Mouse (Mus musculus): ENCODE measurements around the gene Etv4. TPM values are rescaled to one million over a fixed set of nuclear protein-coding genes. Genes with fewer than 3 reads are reported as not detected.

Gene Etv4
- polyA plus RNA-seq, 1 experiment from 2014 or later, result 4.6 TPM

DNA sequence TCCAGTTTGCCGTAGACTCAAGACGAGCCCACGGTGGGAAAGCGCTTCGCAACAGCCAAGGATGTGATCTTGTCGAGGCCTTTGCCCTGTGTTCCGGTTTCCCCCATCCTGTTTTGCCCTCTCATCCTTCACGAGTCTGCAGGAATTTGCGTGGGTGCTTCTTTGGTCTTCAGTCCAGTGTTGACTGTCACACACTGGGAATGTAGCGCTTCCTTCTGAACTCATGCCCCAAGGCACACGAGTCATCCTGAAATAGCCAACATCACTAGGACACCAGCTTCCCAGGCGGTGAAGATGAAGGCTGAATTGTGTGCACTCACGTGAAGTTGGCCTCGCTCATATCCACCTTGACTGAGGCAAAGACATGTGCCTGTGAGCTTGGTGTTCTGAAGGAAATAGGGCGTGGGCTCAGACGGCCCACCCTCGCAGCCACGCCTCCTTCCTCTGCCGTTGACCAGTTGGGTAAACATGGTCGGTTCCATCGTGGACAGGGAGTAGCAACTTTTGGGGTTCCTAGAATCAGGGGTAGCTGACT is 65.1 kb downstream of the Etv4 start:
- Histone ChIP-seq H3K4me3 (ENCODE audit: low read depth, low read length) (no peak overlapping the region), H3K4me1 (ENCODE audit: control insufficient read depth, insufficient read depth, low read length) (no peaks in the 10 kb centered on the region), H3K9me3 (ENCODE audit: control insufficient read depth, low read length) (no peaks in the 10 kb centered on the region), H3K4me2 (no peak overlapping the region), H3K27ac (ENCODE audit: low read depth, low read length) (no peak overlapping the region), H3K27me3 (ENCODE audit: control insufficient read depth, insufficient read depth, low read length) (no peaks in the 10 kb centered on the region), H3K9ac (ENCODE audit: low read length) (no peak overlapping the region), H3K36me3 (ENCODE audit: control insufficient read depth, insufficient read depth, low read length) (no peaks in the 10 kb centered on the region)
- DNase-seq (ENCODE audit: low spot score, missing footprints) (no peak), ATAC-seq (ENCODE audit: low FRiP score) (no peak)
- 87% methylated on average over 21 of the region's 21 CpGs for WGBS

Other genes starting within 250 kb of the Etv4 start
- 24.5 and 24.8 TPM in 2 replicates for gene Brca1, start 233.4 kb downstream of the Etv4 start, polyA plus RNA-seq (2014; fragmentation: Nextera tagmentation; extraction: Ambion mirVana)
- 91.0 and 93.8 TPM in 2 replicates for gene Nbr1, start 233.2 kb downstream of the Etv4 start, polyA plus RNA-seq (2014; fragmentation: Nextera tagmentation; extraction: Ambion mirVana)
- gene Tmem106a, start 203.1 kb downstream of the Etv4 start, polyA plus RNA-seq (2014; fragmentation: Nextera tagmentation; extraction: Ambion mirVana), result 2.6 and 2.7 TPM in 2 replicates
- gene Gm11634, start 186.1 kb downstream of the Etv4 start, polyA plus RNA-seq (2014; fragmentation: Nextera tagmentation; extraction: Ambion mirVana), result not detected in 2 replicates
- gene Rdm1, start 158.2 kb downstream of the Etv4 start, polyA plus RNA-seq (2014; fragmentation: Nextera tagmentation; extraction: Ambion mirVana), result 44.0 and 44.8 TPM in 2 replicates
- gene Arl4d, start 119.8 kb downstream of the Etv4 start, polyA plus RNA-seq (2014; fragmentation: Nextera tagmentation; extraction: Ambion mirVana), result 3.9 and 4.4 TPM in 2 replicates
- gene Dhx8, start 52.5 kb downstream of the Etv4 start, polyA plus RNA-seq (2014; fragmentation: Nextera tagmentation; extraction: Ambion mirVana), result 39.2 and 41.1 TPM in 2 replicates
- gene Meox1, start 109.0 kb upstream of the Etv4 start, polyA plus RNA-seq (2014; fragmentation: Nextera tagmentation; extraction: Ambion mirVana), result 0.29 TPM in 1 of 2 replicates, not detected in the other
- gene Sost, start 181.6 kb upstream of the Etv4 start, polyA plus RNA-seq (2014; fragmentation: Nextera tagmentation; extraction: Ambion mirVana), result not detected in 2 replicates
- gene Cfap97d1, start 198.9 kb upstream of the Etv4 start, polyA plus RNA-seq (2014; fragmentation: Nextera tagmentation; extraction: Ambion mirVana), result not detected in 2 replicates
- 11.1 and 11.6 TPM in 2 replicates for gene Dusp3, start 201.6 kb upstream of the Etv4 start, polyA plus RNA-seq (2014; fragmentation: Nextera tagmentation; extraction: Ambion mirVana)
- 14.4 and 15.5 TPM in 2 replicates for gene Mpp3, start 243.1 kb upstream of the Etv4 start, polyA plus RNA-seq (2014; fragmentation: Nextera tagmentation; extraction: Ambion mirVana)